Mouse (Mus musculus): ENCODE results near the gene Ptpra. TPM values are rescaled to one million over a fixed set of nuclear protein-coding genes. Genes with fewer than 3 reads are reported as not detected.

Gene Ptpra
- 183 TPM for polyA plus RNA-seq (2017; shearing (Covaris generic))

DNA sequence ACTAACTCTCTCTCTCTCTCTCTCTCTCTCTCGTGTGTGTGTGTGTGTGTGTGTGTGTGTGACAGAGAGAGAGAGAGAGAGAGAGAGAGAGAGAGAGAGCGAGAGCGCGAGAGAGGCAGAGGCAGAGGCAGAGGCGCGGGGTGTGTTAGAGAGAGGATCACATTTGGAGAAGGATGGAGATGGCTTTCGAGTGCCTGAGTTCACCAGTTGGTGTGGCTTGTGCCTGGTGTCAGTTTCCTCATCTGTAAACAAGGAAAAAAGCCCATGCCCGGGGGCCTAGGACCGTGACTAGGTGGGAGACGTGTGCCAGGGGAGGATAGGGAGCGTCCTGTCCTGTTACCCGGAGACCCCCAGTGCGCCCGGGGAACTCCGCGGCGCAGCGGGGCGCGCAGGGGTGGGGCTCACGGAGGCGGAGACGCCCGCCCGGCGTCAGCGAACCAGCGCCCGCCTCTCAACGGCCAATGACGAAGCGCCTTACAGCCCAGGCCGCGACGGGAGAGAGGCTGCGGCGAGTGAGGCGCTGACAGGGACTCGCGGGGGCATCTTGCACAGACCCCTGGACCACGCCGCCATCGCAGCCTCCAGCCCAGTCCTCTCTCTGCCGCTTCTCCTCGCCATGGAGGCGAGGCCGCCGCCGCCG, at the start of gene Ptpra:
TSS of gene Ptpra (plus strand) at position 485 of the 640 bp plus-strand sequence.

DNA sequence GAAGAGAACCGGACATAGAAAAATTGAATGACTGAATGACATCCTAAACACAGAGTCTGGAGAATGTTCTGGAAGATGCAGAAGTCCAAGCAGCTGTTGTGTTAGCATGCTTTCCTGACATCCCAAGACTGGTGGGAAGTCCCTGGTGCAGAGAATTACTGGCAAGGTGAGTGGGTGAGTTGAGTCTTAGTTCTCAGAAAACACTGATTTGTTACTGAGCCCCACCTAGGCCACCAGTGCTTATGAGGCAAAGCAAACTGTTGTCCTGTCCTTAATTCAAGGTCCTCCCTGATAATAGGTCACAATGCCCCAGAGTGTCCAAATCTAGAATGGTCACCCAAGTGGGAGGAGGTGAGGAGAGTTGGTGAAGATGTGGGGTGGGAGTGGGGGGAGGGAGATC, 45.1 kb upstream of the Ptpra start, which contains the start of the genes Gm28372 and 1700020A23Rik:
TSS of gene Gm28372 (plus strand) at position 301 of the 400 bp plus-strand sequence.
TSS of gene 1700020A23Rik (plus strand) at position 321 of the 400 bp plus-strand sequence.

DNA sequence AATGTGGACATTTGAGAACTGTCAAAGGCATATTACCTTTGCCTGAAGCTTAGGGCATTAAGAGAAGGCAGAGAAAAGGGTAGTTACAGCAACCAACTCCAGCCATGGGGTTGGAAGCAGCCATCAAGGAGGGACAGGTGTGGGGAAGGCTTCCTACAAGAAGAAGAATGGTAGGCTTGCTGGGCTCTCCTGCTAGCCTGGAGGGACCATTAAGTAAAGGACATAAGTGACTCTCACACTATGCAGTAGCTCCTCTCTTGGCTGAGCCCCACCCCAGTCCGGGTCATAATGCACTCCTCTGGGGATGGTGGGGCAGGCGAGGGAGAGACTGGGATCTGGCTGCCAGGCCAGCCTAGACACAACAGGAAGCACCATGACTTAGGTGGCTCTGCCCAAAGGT, 43.9 kb upstream of the Ptpra start, which contains the start of gene Tmem239:
TSS of gene Tmem239 (plus strand) at position 301 of the 400 bp plus-strand sequence.

DNA sequence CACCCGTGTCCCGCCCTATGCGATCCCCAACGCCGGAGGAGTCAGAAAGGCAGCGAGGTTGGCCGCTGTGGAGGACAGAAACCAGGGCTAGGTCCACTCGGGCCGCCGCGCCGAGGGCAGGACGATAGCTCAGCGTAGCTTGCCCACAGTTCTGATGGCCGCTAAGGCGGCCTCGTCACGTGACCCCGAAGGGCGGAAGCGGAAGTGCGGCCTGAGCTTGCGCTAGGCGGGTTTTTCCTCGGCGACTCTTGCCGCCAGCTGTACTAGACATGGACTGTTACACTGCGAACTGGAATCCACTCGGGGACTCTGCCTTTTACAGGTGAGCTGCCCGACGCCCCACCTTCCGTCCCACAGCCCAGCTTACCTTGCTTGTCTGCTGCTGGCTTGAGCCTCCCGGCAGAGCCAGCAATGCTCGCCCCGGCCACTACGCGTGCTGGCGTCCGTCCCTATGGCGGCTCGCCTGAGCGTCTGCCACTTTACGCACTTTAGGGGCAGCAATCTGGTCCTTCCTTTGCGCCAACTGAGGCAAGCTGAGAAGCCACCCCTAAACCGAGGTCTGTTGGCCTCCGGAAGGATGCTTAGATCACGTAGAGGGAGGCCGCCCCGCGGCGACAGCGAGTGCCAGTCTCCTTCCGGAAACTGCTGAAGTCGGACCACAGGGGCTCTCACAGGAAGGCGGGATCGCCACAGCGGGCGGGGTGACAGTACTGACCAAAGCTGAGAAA, 25.8 kb upstream of the Ptpra start, which contains the start of the genes Vps16 and Pced1a:
TSS of gene Vps16 (plus strand) at position 214 of the 728 bp plus-strand sequence.
TSS of gene Pced1a (minus strand) at position 576 of the 728 bp plus-strand sequence.

DNA sequence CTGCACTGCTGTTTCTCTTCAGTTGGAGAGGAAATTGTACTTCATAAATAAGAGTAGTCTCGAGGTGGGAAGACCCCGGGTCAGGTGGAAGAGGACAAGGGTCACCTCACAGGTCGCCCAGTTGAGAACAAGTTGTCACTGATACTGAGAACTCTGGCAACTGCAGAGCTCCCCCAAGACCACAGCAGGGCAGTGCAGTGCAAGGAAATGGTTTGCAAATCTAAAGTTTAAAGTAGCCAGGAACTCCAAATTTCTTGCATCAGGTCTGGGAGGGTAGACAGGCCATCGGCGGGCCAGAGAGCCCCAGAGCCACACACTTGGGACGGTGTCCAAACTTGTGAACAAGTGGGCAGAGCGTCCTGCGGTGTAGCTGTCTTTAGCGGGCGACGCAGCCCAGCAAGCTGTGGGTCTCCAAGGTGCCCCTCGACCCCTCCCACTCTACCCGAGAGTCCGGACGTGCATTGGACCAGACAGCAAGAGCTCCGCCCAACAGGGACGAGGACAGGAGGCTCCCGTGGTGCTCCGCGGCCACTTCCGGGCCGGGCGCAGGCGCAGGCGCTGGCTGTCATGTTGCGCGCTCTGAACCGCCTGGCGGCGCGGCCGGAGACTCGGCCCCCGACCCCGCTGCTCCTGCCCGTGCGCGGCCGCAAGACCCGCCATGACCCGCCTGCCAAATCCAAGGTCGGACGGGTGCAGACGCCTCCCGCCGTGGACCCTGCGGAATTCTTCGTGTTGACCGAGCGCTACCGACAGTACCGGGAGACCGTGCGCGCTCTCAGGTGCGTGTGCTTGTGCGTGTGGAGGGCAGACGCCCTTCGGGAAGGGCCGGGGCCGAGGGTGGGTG, 113.4 kb downstream of the Ptpra start, which contains the start of gene Mrps26:
TSS of gene Mrps26 (plus strand) at position 531 of the 844 bp plus-strand sequence.

DNA sequence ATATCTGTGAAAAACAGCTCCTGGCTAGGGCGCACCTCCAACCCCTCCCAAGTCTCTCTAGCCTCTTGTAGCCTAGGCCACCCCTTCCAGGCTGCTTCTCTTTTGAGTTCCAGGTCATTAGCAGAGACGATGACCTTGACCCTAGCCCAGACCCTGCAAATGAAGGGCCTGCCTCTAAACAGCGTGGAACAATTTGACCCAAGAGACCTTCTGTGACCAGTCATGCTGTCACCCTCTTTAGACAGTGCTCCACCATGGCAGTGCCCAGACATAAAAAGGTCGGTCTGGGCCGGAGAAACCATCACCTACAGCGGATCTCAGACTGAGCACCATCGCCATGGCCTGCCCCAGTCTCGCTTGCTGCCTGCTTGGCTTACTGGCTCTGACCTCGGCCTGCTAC, 125.8 kb downstream of the Ptpra start, which contains the start of gene Oxt:
TSS of gene Oxt (plus strand) at position 301 of the 400 bp plus-strand sequence.

DNA sequence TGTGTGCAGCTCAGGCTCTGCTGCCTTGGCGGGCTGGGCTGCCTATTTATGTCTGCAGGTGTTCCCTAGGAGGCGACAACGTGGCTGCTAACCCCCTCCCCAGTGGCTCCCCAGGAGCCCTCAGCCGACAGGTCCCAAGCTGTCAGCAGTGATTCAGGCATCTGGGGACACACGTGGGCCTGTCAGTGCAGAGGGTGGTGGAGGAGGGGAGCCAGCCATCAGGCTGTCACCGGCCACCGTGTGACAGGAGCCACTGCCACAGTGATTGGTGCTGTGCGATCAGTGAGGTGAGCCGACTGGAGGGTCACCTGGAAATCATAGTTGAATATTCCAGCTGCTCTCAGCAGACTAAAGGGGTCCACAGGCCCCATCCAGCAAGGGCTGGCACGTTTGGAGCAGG, 132.5 kb downstream of the Ptpra start, which contains the start of gene Avp:
TSS of gene Avp (minus strand) at position 3 of the 400 bp plus-strand sequence.

Other genes starting within 250 kb of the Ptpra start
- 291 TPM for gene Nop56, start 175.8 kb upstream of the Ptpra start, polyA plus RNA-seq (2017; shearing (Covaris generic))
- gene Idh3b, start 165.7 kb upstream of the Ptpra start, polyA plus RNA-seq (2017; shearing (Covaris generic)) = 171 TPM
- gene Ebf4, start 155.1 kb upstream of the Ptpra start, polyA plus RNA-seq (2017; shearing (Covaris generic)) = not detected
- gene Cpxm1, start 52.7 kb upstream of the Ptpra start, polyA plus RNA-seq (2017; shearing (Covaris generic)) = 0.10 TPM
- not detected for gene Gm28372, start 45.0 kb upstream of the Ptpra start, polyA plus RNA-seq (2017; shearing (Covaris generic))
- not detected for gene 1700020A23Rik, start 45.0 kb upstream of the Ptpra start, polyA plus RNA-seq (2017; shearing (Covaris generic))
- not detected for gene Tmem239, start 43.8 kb upstream of the Ptpra start, polyA plus RNA-seq (2017; shearing (Covaris generic))
- 247 TPM for gene Vps16, start 25.9 kb upstream of the Ptpra start, polyA plus RNA-seq (2017; shearing (Covaris generic))
- 21.9 TPM for gene Pced1a, start 25.6 kb upstream of the Ptpra start, polyA plus RNA-seq (2017; shearing (Covaris generic))
- gene Mrps26, start 113.5 kb downstream of the Ptpra start, polyA plus RNA-seq (2017; shearing (Covaris generic)) = 124 TPM
- gene Oxt, start 125.9 kb downstream of the Ptpra start, polyA plus RNA-seq (2017; shearing (Covaris generic)) = not detected
- gene Avp, start 132.3 kb downstream of the Ptpra start, polyA plus RNA-seq (2017; shearing (Covaris generic)) = not detected
- 13.6 TPM for gene Fastkd5, start 179.7 kb downstream of the Ptpra start, polyA plus RNA-seq (2017; shearing (Covaris generic))
- gene Ubox5, start 179.8 kb downstream of the Ptpra start, polyA plus RNA-seq (2017; shearing (Covaris generic)) = 13.4 TPM
- gene Lzts3, start 192.5 kb downstream of the Ptpra start, polyA plus RNA-seq (2017; shearing (Covaris generic)) = 1.0 TPM
- 160 TPM for gene Ddrgk1, start 214.4 kb downstream of the Ptpra start, polyA plus RNA-seq (2017; shearing (Covaris generic))
- gene Itpa, start 217.3 kb downstream of the Ptpra start, polyA plus RNA-seq (2017; shearing (Covaris generic)) = 49.4 TPM
- 0.14 TPM for gene Slc4a11, start 247.2 kb downstream of the Ptpra start, polyA plus RNA-seq (2017; shearing (Covaris generic))